Mouse (Mus musculus) thymus, postnatal 36 days (tissue): ENCODE measurements around the gene Kcnj10.
A peak's percentile ranks its signal among the peaks of the same experiment; 100 is the strongest.

Experiments
- DNase-seq, 2 experiments: peaks; one replicate each; pipeline ENCODE4 v3.0.0; 2022; ENCODE audit warnings: mixed read lengths in 2 of 2

Gene Kcnj10

GRCm38 (mm10) chr1:172387246-172387645 is 46.2 kb downstream of the Kcnj10 start:
- no peak for DNase-seq

GRCm38 (mm10) chr1:172390769-172391168 is 49.8 kb downstream of the Kcnj10 start:
- no peak for DNase-seq

DNA sequence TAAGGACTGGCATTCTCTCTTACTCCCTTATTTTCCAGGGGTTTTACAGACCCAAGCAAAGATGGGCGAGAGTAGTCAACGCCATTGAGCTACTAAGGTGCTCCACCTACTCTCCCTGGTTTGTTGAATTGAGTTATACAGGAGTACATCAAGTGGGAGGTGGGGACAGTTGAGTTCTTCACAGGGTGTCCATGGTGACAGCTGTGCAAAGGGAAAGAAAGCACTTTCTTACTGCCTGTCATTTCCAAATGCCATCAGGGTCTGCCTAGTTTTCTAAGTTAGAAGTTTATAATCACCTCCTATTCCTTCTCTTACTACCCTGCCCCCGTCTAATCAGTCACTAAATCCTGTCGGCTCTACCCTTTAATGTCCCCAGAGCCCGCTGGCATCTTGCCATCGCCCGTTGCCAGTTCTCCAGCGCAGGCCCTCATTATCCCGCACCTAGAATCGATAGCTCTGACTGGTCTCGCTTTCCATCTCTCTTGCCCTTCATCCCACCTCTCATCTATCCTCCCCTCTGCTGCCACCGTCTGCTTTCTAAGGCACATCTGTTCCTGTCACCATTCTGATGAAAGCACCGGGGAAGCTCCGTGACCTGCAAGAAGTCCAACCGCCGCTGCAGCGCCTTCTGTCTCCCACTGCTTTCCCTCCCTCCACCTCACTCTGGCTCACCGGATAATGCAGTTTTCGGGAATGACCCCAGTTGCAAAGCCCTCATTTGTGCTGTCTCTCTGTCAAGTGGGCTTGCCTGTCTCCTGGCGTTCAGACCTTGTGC is 51.0 kb downstream of the Kcnj10 start:
- DNase-seq, result no peak

DNA sequence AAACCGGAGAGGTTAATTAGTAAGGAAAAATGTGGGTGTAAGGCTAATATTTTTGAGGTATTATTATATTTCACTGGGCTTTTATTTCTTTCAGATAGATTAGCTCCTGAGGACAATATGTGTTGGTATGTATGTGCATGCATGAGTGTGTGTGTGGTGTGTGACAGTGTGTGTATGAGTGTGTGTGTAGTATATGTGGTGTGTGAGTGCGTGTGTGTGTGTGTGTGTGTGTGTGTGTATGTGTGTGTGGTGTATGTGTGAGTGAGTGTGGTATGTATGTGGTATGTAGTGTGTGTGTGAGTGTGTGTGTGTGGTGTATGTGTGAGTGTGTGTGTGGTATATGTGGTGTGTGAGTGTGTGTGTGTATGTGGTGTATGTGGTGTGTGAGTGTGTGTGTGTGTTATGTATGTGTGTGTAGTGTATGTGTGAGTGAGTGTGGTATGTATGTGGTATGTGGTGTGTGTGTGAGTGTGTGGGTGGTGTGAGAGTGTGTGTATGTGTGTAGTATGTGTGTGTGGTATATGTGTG is 51.7 kb downstream of the Kcnj10 start:
- DNase-seq, result no peak

DNA sequence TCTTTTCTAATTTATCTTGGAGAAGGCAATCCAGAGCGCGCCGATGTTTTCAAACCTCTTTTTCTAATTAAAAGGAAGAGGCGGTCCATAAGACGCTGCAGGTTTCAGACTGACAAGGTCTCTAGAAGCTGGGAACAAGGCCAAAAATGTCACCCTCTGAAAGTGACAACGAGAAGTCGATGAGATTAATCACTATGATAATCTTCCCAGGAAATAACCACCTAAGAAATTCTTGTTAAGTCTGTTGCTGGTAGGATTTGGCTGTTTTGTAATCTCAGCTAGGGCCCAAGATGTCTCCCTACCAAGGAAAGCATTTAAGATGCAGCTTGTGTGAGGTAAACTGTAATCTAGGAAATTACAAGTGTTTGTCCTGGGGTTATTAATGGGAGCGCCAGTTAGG is 52.7 kb downstream of the Kcnj10 start:
- no peak for DNase-seq

DNA sequence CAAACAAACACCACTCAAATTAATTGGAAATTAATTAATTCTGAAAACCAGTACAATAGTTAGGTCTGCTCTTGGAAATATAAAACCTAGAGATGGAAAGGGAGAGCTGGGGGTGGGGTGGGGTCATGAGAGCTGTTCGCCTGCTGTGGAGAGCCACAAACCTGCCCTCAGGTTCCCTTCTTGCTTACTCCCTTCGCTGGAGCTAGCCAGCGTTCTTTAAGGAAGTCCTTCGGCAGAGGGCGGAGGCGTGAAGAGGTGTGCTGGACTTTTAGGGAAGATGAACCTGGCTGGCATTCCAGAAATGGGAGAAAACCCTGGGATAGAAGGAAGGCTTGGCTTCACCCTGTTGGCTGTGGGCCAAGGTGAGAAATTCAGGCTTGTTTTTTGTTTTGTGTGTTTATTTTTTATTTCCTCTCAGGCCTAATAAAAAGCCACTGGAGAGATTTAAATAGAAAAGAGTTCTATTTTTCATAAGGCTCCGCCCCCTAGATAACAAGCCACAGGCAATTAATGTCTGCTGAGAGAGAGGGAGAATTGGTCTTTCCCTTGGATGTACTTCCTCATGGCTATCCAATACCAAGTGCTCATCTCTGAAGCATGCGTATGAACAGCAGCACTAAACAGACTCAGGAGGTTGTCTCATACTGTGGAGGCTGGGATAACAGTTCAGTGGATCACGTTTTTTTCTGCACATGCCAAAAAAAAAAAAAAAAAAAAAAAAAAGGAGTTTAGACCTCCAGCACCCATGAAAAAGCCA is 56.2 kb downstream of the Kcnj10 start:
- DNase-seq, result no peak

DNA sequence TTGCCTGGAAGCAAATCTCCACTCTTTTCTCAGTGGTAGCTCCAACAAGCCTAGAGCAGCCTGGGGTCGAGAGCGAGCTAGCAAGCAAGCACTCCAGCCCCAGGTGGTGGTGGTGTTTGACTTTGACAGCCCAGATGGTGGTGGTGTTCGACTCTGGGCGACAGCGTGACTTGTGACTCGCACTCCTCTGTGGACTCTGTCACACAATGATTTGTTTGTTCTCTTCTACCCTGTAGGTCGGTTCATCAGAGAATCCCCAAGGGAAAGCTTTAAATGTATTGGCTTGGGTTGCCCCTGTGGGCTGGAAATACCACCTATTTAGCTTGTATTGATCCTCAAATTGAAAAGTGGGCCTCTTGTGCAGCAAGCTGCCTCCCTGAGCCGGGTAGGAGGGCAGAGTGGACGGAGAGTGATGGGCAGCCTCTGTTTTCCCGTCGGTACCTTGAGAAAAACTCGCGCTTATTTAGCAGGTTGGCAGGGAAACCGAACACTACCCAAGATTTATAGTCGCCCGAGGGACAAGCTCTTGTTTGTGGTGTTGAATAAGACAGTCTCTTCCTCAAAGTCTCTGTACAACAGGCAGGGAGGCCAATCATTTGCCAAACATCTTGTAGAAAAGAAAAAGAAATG is 65.2 kb downstream of the Kcnj10 start:
- DNase-seq, result no peak

DNA sequence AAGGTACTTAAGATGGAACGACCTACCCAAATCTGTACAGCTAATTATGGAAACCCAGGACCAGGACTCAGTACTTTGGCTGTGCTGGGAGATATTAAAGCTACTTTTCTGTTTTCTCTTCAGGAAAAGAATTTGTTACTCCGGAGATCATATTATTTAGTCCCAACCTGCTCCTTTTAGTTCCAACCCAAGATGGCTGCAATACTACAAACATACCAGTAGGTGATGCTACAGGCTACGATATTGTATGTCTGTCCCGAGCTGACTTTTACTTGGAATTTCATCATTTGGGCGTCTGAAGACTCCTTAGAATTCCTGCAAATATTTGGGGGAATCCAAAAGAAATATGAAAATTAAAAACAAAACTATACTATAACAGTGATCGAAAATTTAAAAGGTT is 68.0 kb downstream of the Kcnj10 start:
- no peak for DNase-seq

DNA sequence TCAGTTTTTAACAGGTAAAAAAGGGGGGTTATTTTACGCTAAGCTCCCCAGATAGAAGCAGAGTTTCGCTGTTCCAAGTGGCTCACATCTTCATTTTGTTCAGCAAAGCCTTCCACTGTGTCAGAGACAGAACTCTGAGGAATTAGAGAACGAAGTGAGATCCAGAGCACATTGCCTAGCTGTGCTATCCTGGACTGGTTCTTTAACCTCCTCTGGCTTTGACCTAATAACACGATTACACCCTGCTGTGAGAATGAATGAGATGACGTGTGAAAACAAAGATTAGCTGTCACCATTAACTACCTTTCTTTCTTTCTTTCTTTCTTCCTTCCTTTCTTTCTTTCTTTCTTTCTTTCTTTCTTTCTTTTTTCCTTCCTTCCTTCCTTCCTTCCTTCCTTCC is 68.4 kb downstream of the Kcnj10 start:
- no peak for DNase-seq

- DNase-seq, result peak; percentile 45 to 51
These were observed 69.8 kb downstream of the Kcnj10 start for GRCm38 (mm10) chr1:172410806-172411205.

DNA sequence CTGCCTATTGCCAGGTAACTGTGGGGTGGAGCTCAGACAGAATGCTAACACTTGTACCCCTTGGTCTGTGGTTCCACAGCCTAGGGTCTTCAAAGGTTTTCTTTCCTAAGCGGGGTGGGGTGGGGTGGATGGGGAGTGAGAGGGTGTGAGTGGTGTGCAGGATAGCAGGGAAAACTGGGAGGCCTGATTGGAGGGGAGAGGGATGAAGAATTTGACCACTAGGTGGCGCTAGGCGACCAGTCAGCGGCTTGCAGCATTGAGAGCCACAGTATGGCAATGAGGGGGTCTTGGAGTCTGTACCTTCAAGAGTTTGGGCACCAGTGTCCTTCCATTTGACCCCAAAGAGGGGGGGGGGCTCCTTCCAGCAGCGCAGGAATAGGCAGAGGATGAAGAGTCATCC is 71.2 kb downstream of the Kcnj10 start:
- DNase-seq, result peak; percentile 54 to 56

DNA sequence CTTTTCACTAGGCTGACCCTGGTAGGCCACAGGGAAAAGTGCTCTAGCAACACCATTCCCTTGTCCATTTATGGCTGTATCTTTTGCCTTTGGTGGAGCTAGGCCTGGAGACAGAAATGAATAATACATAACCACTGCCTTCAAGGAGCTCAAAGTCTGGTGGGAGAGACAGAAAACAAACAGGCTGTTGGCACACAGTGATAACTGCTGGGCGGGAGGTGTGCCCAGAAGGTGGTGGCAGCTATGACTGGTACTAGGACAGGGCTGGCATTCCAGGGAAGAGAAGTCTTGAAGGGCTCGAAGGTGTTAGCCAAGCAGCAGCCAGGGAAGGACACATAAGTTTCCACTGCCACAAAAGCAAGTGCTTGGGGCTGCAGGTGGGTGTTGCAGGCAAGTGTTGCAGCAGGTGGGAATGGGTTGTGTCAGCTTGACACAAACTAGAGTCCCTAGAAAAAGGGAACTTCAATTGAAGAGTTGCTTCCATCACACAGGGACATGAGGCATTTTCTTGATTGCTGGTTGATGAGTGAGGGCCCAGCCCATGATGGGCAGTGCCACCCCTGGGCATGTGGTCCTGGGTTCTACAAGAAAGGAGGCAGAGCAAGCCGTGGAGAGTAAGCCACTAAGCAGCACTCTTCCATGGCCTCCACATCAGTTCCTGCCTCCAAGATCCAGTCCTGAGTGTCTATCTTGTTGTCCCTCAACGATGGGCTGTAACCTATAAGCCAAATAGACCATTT is 72.7 kb downstream of the Kcnj10 start:
- DNase-seq, result no peak

DNA sequence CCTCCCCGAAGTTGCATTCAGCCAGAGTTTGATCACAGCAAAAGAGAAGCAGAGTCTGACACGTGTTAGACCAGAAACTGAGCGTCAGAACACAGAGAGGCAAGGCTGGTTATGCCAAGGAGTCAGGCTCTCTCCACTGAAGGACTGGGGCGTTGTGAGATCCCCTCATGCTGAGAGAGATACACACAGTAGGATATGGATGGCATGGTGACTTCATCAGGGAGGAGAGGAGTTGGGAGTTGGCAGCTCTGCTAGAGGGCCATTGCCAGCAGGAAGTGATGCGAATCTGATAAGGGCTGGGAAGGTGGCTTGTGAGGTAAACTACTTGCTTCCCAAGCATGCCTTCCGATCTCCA is 73.2 kb downstream of the Kcnj10 start:
- no peak for DNase-seq

GRCm38 (mm10) chr1:172415061-172415460 is 74.1 kb downstream of the Kcnj10 start:
- DNase-seq, result no peak

DNA sequence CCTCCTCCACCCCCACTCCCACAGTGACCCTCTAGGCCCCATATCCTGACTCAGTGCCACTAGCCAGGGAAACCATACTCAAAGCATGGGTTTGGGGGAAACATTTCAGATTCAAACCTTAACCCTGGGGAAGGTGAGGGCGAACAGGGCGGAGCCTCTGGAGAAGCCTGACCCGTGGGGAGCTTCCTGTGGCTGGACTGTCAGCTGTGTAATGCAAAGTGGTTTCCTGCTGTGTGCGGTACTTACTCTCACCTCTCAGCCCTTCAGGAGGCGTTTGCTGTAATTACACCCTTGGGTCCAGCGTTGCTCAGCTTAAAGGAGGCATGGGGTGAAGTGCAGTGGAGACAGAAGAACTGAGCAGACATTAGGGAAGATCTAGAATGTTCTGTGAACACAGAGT is 77.2 kb downstream of the Kcnj10 start:
- DNase-seq, result no peak

DNA sequence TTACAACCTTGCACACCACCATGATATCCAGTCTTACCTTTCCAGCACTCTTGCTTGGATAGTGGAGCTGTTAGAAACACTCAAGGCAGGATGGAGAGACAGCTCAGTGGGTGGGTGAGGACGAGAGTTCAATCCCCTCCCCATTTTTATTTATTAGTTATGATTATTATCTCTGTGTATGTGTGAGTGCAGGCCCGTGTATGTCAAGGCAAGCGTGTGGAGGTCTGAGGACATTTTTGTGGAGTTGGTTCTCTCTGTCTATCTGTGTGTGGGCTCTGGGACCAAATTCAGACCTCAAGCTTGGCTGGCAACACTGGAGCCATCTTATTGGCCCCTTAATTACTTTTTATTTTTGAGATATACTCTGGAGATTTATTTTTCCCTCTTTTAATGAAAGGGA is 77.6 kb downstream of the Kcnj10 start:
- DNase-seq, result no peak

DNA sequence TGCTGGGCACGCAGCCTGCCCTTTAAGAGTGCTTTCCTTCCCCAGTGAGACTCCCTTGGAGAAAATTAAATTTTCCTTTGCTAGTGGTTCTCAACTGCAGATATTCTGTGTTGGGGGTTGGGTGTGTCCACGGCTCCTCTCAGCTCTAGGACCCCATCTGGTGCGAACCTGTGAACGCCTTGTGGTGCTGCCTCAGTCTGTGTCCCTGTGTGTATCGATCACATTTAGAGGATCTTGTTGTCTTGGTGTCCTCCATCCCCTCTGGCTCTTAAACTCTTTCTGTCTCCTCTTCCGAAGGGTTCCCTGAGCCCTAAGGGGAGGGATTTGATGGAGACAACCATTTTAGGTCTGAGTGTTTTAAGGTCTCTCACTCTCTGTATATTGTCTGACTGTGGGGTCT is 79.2 kb downstream of the Kcnj10 start:
- DNase-seq, result no peak

DNA sequence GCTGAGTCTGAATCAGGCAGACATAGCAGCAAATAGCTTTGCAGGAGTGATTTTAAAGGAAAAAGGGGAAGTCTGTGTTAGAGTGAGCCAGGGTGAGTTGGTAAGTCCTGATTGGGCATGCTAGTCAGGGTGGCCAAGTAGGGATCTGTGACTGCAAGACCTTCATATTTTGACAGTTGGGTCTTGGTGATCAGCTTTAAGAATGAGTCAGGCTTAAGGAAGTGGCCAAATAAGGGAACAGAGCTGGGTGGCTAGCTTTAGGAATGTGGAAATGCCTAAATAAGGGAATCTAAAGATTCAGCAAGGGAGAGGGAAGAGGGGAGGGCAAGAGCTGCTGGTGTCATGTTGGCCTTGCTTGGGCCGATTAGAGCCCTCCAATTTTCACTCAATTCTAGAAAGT is 82.4 kb downstream of the Kcnj10 start:
- no peak for DNase-seq
